Mouse (Mus musculus): Measurements from ENCODE around the gene Larp4b. TPM values are rescaled to one million over a fixed set of nuclear protein-coding genes. Genes with fewer than 3 reads are reported as not detected.

The Larp4b gene
- polyA plus RNA-seq, 1 experiment from 2014 or later, result 30.3 TPM

GRCm38 (mm10) chr13:9184281-9184680 lies 90.6 kb downstream of the Larp4b start:
- H3K27ac ChIP-seq, result no peak overlapping the region
- no peak overlapping the region for H3K4me3 ChIP-seq
- no peaks in the 10 kb centered on the region for H3K36me3 ChIP-seq
- H3K4me1 ChIP-seq, result peaks cover 20% of the 10 kb centered on the region; the same call in 1 of the 2 replicates
- 78% methylated on average over 6 of the region's 6 CpGs for WGBS
- no peak overlapping the region for H3K9ac ChIP-seq
- H3K27me3 ChIP-seq, result no peaks in the 10 kb centered on the region
- no peak overlapping the region for H3K4me2 ChIP-seq
- no peaks in the 10 kb centered on the region for H3K9me3 ChIP-seq
- no peak for ATAC-seq (ENCODE audit: insufficient number of reproducible peaks, low FRiP score, low TSS enrichment, low read depth)

- ATAC-seq (ENCODE audit: insufficient number of reproducible peaks, low FRiP score, low TSS enrichment, low read depth), result no peak
- WGBS, result 92% methylated on average over 6 of the region's 6 CpGs
- no peak overlapping the region for H3K9ac ChIP-seq
- H3K27me3 ChIP-seq, result no peaks in the 10 kb centered on the region
- H3K36me3 ChIP-seq, result no peaks in the 10 kb centered on the region
- peaks cover 16% of the 10 kb centered on the region; the same call in 1 of the 2 replicates for H3K4me1 ChIP-seq
- no peak overlapping the region for H3K4me3 ChIP-seq
- no peak overlapping the region for H3K4me2 ChIP-seq
- H3K27ac ChIP-seq, result no peak overlapping the region
- H3K9me3 ChIP-seq, result no peaks in the 10 kb centered on the region
Observed at GRCm38 (mm10) chr13:9184716-9185115, 91.0 kb downstream of the Larp4b start.

- H3K27me3 ChIP-seq, result no peaks in the 10 kb centered on the region
- H3K4me1 ChIP-seq, result peaks cover 20% of the 10 kb centered on the region
- WGBS, result 31% methylated on average over 7 of the region's 7 CpGs
- no peaks in the 10 kb centered on the region for H3K36me3 ChIP-seq
- no peak overlapping the region for H3K9ac ChIP-seq
- H3K9me3 ChIP-seq, result no peaks in the 10 kb centered on the region
- no peak overlapping the region for H3K27ac ChIP-seq
- H3K4me2 ChIP-seq, result no peak overlapping the region
- ATAC-seq (ENCODE audit: insufficient number of reproducible peaks, low FRiP score, low TSS enrichment, low read depth), result no peak
- H3K4me3 ChIP-seq, result no peak overlapping the region
Observed at GRCm38 (mm10) chr13:9187156-9187555, 93.5 kb downstream of the Larp4b start.

DNA sequence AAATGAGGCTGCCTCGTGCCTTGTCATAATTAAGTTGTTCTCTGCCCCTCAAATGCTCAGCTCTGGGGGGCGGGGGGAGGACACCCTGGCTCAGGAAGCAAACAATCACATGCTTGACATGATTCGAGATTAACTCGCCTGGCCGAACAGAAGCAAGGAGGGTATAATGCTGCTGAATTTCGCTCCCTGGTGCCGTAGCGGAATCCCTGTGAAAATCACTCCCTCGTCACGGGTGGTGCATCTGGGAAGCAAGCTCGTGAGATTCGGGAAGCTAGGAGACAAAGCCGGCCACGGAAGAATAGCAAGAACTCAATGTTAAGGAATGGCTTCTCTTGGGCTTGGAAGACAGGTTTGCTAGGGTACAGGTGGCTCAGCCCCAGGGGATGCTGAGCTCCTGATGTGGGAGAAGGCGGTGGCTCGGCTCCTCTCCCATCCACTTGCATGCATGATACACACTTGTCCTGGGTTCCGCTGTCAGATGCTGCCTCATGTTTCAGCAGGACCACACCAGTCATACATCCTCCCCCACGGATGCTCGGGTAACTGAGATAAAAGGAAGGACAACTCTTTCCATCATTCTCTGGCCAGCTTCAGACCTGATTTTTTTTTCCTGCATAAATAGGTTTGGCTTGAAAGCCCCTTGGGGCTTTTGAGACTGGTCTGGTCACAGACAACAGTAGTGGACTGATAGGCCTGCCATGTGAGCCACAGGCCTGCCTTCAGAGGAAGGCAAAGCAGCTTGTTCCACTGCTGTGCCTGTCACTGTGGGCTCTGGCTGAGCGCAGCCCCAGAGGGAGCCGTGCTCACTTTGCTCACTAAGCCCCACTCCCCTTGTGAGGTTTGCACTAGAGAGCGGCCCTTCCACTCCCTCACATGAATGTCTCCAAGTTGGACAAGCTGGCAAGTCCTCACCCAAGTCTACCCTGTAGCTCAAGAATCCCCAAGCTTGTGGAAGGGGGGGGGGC lies 94.2 kb downstream of the Larp4b start:
- 58% methylated on average over 22 of the region's 22 CpGs for WGBS
- H3K4me3 ChIP-seq, result no peak overlapping the region
- no peak overlapping the region for H3K9ac ChIP-seq
- no peak for ATAC-seq (ENCODE audit: insufficient number of reproducible peaks, low FRiP score, low TSS enrichment, low read depth)
- no peak overlapping the region for H3K27ac ChIP-seq
- no peaks in the 10 kb centered on the region for H3K9me3 ChIP-seq
- H3K27me3 ChIP-seq, result no peaks in the 10 kb centered on the region; the same call in 1 of the 2 replicates
- H3K36me3 ChIP-seq, result no peaks in the 10 kb centered on the region
- no peak overlapping the region for H3K4me2 ChIP-seq
- peaks cover 20% of the 10 kb centered on the region for H3K4me1 ChIP-seq

DNA sequence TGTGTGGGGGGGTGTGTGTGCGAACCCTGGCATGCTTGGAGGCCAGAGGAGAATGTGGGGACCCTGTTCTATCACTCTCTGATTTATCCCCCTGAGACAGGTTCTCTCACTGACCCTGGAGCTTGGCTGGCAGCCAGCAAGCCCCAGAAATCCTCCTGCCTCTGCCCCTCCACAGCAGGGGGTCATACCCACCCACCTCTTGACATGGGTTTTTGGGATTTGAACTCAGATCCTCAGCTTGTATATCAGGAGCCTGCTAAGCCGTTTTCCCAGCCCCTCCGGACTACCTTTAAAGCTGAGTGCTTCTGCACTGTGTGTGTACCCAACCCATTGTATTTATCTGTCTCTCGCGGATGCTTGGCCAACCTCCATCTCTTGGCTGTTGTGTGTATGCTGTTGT lies 95.8 kb downstream of the Larp4b start:
- Histone ChIP-seq H3K36me3 (no peaks in the 10 kb centered on the region), H3K27me3 (no peaks in the 10 kb centered on the region; the same call in 1 of the 2 replicates), H3K4me3 (no peak overlapping the region), H3K4me1 (peaks cover 20% of the 10 kb centered on the region), H3K9me3 (no peaks in the 10 kb centered on the region), H3K4me2 (no peak overlapping the region), H3K27ac (no peak overlapping the region), H3K9ac (no peak overlapping the region)
- WGBS, result 85% methylated on average over 5 of the region's 5 CpGs
- ATAC-seq (ENCODE audit: insufficient number of reproducible peaks, low FRiP score, low TSS enrichment, low read depth), result no peak

GRCm38 (mm10) chr13:9191172-9192140 lies 97.8 kb downstream of the Larp4b start:
- WGBS, result 47% methylated on average over 15 of the region's 15 CpGs
- Histone ChIP-seq H3K4me1 (peaks cover 20% of the 10 kb centered on the region), H3K27ac (peak overlapping the region; percentile 22), H3K9me3 (no peaks in the 10 kb centered on the region), H3K36me3 (no peaks in the 10 kb centered on the region), H3K4me3 (no peak overlapping the region), H3K4me2 (peak overlapping the region; percentile 25; the same call in 1 of the 2 replicates), H3K27me3 (no peaks in the 10 kb centered on the region; the same call in 1 of the 2 replicates), H3K9ac (no peak overlapping the region)
- ATAC-seq (ENCODE audit: insufficient number of reproducible peaks, low FRiP score, low TSS enrichment, low read depth), result peak; percentile 67

GRCm38 (mm10) chr13:9192797-9193330 lies 99.2 kb downstream of the Larp4b start:
- Histone ChIP-seq H3K36me3 (no peaks in the 10 kb centered on the region), H3K9ac (no peak overlapping the region), H3K4me2 (no peak overlapping the region), H3K4me1 (peaks cover 11% of the 10 kb centered on the region), H3K27ac (no peak overlapping the region), H3K9me3 (no peaks in the 10 kb centered on the region), H3K27me3 (no peaks in the 10 kb centered on the region; the same call in 1 of the 2 replicates), H3K4me3 (no peak overlapping the region)
- 46% methylated on average over 9 of the region's 9 CpGs for WGBS
- no peak for ATAC-seq (ENCODE audit: insufficient number of reproducible peaks, low FRiP score, low TSS enrichment, low read depth)

DNA sequence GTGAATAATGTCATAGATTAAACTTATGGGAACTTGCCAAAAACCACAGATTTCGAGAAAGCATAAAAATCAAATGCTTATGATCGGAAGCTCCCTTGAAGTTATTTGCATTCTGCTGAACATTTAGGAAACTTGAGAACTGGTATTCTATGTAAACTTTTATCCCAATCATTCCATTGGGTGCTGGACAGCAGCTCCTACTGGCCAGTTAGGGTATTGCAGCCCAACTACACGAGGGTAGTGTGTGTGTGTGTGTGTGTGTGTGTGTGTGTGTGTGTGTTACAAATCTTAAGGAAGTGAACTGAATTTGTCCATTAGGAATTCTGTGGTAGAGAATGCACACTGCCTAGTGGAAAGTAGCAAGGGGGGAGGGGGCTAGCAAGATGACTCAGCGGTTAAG lies 101.0 kb downstream of the Larp4b start:
- Histone ChIP-seq H3K36me3 (no peaks in the 10 kb centered on the region), H3K4me1 (peaks cover 16% of the 10 kb centered on the region), H3K9ac (no peak overlapping the region), H3K9me3 (no peaks in the 10 kb centered on the region), H3K27me3 (no peaks in the 10 kb centered on the region; the same call in 1 of the 2 replicates), H3K27ac (no peak overlapping the region), H3K4me2 (no peak overlapping the region), H3K4me3 (no peak overlapping the region)
- 82% methylated on average over 4 of the region's 4 CpGs for WGBS
- ATAC-seq (ENCODE audit: insufficient number of reproducible peaks, low FRiP score, low TSS enrichment, low read depth), result no peak

GRCm38 (mm10) chr13:9195565-9195964 lies 101.9 kb downstream of the Larp4b start:
- peaks cover 16% of the 10 kb centered on the region for H3K4me1 ChIP-seq
- no peak for ATAC-seq (ENCODE audit: insufficient number of reproducible peaks, low FRiP score, low TSS enrichment, low read depth)
- WGBS, result 59% methylated on average over 4 of the region's 4 CpGs

DNA sequence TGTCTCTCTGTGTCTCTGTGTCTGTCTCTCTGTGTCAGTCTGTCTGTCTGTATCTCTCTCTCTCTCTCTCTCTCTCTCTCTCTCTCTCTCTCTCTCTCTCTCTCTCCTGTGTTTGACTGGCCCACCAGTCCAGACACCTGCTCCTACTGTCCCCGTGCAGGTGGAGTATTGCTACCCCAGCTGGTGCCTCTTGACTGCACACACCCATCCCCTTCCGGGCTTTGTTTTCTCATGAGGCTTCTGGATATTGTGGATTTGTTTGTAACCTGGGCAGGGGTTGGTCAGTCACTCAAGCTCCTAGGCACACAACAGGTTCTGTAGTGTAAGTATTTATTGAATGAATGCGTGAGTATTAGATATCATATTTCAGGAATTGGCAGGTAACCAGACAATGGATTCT lies 104.4 kb downstream of the Larp4b start:
- H3K9ac ChIP-seq, result no peak overlapping the region
- 75% methylated on average over 3 of the region's 3 CpGs for WGBS

More at GRCm38 (mm10) chr13:9195565-9195964, 101.9 kb downstream of the Larp4b start:
- H3K27ac ChIP-seq, result no peak overlapping the region
- no peaks in the 10 kb centered on the region for H3K36me3 ChIP-seq
- H3K4me3 ChIP-seq, result no peak overlapping the region
- H3K9me3 ChIP-seq, result no peaks in the 10 kb centered on the region
- no peaks in the 10 kb centered on the region; the same call in 1 of the 2 replicates for H3K27me3 ChIP-seq
- no peak overlapping the region for H3K4me2 ChIP-seq
- H3K9ac ChIP-seq, result no peak overlapping the region

GRCm38 (mm10) chr13:9198728-9199464 lies 105.2 kb downstream of the Larp4b start:
- H3K9ac ChIP-seq, result no peak overlapping the region
- no peak overlapping the region; the same call in 1 of the 2 replicates for H3K4me3 ChIP-seq
- H3K36me3 ChIP-seq, result no peaks in the 10 kb centered on the region
- no peaks in the 10 kb centered on the region for H3K27me3 ChIP-seq
- 35% methylated on average over 19 of the region's 19 CpGs for WGBS
- peaks cover 6% of the 10 kb centered on the region; the same call in 1 of the 2 replicates for H3K4me1 ChIP-seq
- H3K4me2 ChIP-seq, result peak overlapping the region; percentile 36
- ATAC-seq (ENCODE audit: insufficient number of reproducible peaks, low FRiP score, low TSS enrichment, low read depth), result peak; percentile 55
- H3K27ac ChIP-seq, result no peak overlapping the region
- no peaks in the 10 kb centered on the region for H3K9me3 ChIP-seq

More for the DNA sequence above, 104.4 kb downstream of the Larp4b start:
- peaks cover 6% of the 10 kb centered on the region; the same call in 1 of the 2 replicates for H3K4me1 ChIP-seq
- H3K27me3 ChIP-seq, result no peaks in the 10 kb centered on the region
- no peak overlapping the region for H3K27ac ChIP-seq
- no peaks in the 10 kb centered on the region for H3K36me3 ChIP-seq
- no peak overlapping the region for H3K4me3 ChIP-seq
- no peak overlapping the region for H3K4me2 ChIP-seq
- no peaks in the 10 kb centered on the region for H3K9me3 ChIP-seq
- ATAC-seq (ENCODE audit: insufficient number of reproducible peaks, low FRiP score, low TSS enrichment, low read depth), result no peak

All from limb, embryonic 15.5 days (tissue).